Mouse (Mus musculus) urinary bladder, postnatal 36 days (tissue): ENCODE data around the gene Slc8a1.
A peak's percentile ranks its signal among the peaks of the same experiment; 100 is the strongest.

ENCODE experiments used
- DNase-seq, 2 experiments: peaks; one replicate each; pipeline ENCODE4 v3.0.0; 2022; ENCODE audit warnings: low spot score in 2 of 2, mixed read lengths in 1 of 2

The Slc8a1 gene

GRCm38 (mm10) chr17:81427245-81427644 lies 310.9 kb downstream of the Slc8a1 start:
- no peak for DNase-seq

- no peak for DNase-seq
Observed at GRCm38 (mm10) chr17:81424256-81424912, 313.8 kb downstream of the Slc8a1 start.

- no peak for DNase-seq
Observed at GRCm38 (mm10) chr17:81419802-81420459, 318.2 kb downstream of the Slc8a1 start.

DNA sequence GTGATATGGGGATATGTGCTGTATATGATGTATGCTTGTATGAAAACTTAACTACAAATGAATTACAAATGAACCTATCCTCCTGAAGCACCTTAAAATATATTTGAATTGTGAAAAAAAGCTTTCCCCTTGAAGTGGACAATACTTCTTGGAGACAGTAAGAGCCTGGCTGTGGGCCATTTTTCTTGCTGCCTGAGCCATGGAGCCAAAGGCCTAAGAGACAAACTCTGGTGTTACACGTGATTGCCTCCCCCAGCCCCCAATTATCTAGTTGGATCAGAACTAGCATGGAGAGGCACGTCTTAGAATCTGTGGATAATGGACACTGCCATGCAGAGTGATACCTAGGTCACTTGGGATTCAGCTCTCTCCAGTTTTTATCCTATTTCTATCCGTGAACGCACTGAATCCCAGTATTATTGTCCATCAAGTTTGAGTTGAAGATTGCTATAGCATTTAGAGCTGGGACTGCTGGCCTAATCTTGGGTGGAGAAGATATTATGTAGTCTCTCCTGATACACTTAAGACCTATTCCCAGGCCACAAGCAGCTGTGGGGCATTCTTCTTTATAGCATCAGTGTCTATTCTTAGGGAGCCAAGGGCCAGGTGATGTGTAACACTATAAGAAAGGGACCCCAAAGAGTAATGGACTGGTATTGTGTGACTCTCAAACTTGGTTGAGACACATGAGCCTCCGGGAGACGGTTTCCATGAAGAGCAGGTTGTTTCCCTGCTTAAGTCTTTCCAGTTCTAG lies 321.6 kb downstream of the Slc8a1 start:
- DNase-seq = no peak

DNA sequence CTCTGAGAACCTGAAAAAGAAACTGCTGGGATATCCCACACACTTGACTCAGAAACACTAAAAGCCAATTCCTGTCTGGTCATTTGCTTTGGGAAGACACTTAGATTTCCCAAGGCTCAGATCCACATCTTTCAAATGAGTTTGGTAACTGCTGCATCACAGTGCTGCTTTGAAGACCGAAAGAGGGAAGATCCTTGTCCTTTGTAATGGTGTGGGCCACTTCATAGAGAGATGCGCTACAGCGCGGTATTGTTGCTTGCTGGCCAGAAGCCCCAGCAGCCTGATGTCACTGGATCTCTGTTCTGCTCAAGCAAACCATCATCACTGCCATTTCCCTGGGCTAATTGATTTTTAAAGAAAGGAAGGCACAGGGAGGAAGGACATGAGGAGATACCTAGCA lies 325.4 kb downstream of the Slc8a1 start:
- DNase-seq = no peak

GRCm38 (mm10) chr17:81404225-81404624 lies 334.0 kb downstream of the Slc8a1 start:
- no peak for DNase-seq

GRCm38 (mm10) chr17:81403121-81403520 lies 335.1 kb downstream of the Slc8a1 start:
- peak; percentile 7 to 17 for DNase-seq

DNA sequence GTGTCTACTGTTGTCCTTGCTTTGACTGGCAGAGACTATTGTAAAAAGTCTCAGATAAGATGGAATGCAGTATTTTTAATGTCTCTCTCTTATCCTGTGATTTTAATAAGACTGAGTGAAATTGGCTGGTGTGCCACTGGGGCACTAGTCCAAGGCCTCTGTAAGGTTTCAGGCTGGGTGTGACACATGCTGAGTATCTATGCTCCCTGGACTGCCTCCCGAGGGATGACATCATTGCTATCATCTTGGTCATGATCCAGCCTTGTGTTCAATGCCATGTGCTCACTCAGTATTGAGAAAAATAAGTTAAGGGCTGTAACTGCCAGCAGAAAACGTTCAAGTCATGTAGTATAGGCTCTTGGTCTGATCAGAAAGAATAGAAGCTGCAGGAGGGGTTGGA lies 335.5 kb downstream of the Slc8a1 start:
- peak; percentile 53 to 71 for DNase-seq

DNA sequence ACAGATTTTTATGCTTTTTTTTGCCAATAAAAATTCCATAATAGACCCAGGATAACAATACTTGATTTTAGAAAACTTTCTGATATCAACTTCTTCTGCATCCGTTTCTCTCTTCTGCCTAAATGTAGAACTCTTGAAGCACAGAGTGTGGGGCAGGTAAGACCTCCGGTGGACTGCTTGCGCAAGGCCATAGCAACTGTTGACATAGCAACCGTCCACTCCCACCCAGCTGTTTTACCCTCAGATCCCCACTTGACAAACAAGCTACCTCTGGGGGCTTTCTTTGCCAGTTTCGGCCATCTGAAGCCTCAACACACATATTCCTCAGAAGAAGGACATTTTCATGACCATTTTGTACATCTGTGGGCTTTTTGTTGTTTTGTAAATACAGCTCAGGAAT lies 337.8 kb downstream of the Slc8a1 start:
- no peak for DNase-seq

DNA sequence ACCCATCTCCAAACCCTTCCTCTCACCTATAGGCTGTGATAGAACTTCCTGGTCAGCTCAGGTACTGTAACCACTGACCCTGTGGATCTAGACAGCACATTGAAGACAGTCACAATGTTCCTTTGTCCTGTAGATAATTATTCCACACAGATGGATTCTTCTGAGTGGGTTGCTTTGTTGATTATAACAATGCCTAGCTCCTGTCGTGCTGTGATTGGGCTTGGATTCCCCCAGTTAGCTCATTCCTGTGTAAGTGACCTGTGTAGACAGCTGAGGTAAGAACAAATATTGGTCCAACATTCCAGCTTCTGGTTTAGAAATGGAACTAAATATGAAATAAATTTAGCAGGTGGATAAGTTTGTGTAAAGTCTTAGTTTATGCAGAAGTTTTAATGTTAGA lies 340.7 kb downstream of the Slc8a1 start:
- no peak for DNase-seq

- no peak for DNase-seq
Observed at GRCm38 (mm10) chr17:81394124-81394523, 344.1 kb downstream of the Slc8a1 start.

GRCm38 (mm10) chr17:81393040-81393439 lies 345.1 kb downstream of the Slc8a1 start:
- DNase-seq = no peak

- DNase-seq = no peak
Observed at GRCm38 (mm10) chr17:81391478-81391877, 346.7 kb downstream of the Slc8a1 start.

- no peak for DNase-seq
Observed at GRCm38 (mm10) chr17:81390790-81391189, 347.4 kb downstream of the Slc8a1 start.

DNA sequence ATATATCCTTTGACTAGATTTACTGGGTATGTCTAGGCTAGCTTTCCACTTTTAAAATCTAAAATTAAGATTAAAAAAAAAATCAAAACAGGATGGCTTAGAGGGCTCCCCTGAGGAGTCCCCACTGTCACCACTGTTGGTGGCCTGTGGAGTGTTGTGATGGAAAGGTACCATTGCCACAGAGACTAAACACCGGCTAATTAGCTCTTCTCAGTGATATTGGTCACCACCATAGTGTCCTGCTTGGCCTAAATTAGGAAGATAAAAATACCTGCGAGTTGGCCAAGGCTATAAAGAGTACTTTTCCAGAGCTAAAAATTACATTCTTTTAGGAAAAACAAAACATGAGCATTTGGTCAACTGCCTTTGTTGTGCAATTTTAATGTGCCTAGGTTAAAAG lies 352.1 kb downstream of the Slc8a1 start:
- DNase-seq = no peak

DNA sequence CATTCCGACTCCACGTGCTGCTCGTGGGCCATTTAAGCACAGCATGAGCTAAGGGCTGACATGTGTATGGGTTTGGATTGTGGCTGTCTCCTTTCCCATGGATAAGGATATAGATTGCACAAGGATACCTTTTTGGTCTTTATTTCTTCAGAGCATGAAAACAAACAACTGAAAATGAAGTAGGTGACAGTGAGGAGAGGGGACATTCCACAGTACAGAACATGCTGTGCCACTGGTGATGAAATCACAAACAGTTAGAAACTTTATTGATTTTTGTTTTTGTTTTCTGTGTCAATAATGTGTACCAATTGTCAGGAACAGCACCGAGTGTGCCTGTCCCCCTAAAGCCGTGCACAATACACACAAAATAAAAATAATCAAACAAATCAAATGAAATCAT lies 352.7 kb downstream of the Slc8a1 start:
- no peak for DNase-seq

GRCm38 (mm10) chr17:81383461-81383860 lies 354.7 kb downstream of the Slc8a1 start:
- no peak for DNase-seq

- DNase-seq = no peak
Observed at GRCm38 (mm10) chr17:81378436-81378835, 359.7 kb downstream of the Slc8a1 start.

GRCm38 (mm10) chr17:81377757-81378299 lies 360.3 kb downstream of the Slc8a1 start:
- DNase-seq = no peak

DNA sequence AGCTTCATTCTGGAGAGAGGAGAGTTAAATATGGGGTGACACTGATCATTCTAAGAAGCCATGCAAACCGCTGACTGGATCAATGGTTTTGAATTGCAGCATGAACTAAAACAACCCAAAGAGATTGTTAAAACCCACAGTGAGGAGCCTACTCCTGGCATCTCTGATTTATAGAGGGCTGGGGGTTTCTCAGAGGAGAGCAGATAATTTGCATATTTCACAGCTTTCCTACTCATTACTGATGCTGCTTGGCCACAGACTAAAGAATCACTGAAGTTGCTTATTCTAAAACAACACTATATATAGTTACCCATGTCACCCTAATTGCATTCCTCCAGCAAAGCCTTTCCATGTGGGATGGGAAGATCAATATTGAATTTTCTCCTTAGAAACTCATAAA lies 361.0 kb downstream of the Slc8a1 start:
- DNase-seq = no peak

DNA sequence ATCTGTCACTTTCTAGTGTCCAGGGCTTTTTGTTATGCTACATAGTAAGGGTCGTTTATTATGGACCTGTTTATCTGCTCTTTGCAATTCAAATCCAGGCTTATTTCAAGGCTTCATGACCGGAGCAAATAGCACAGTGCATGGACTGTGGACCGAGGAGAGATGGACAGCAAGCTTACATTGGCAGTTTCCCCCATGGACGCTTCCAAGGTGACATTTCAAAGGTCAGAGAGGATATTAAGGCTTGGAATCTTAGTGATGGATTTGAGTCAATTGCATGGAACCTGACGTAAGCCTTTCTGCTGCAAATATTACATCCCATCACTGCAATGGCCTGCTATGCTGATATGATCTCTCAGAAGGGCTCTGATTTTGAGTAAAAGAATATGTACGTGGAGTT lies 362.3 kb downstream of the Slc8a1 start:
- DNase-seq = no peak

DNA sequence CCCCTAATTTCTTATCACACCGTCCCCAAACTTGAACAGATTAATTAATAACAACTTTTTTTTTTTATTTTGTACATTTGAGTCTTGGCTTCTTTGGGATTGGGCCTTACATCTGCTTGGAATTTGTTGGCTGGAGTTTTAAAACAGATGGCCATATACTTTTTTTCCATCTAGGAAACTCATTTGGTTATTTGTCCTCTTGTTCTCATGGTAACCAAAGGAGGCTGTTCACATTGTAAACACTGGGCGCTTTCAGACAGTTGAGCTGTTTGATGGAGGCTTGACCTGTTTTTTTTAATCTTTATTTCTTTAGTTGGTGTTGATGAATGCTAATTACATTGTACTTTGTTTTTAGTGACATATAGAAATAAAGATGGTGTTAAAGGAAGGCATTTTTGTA lies 369.1 kb downstream of the Slc8a1 start:
- no peak for DNase-seq

- DNase-seq = no peak
Observed at GRCm38 (mm10) chr17:81368503-81368902, 369.7 kb downstream of the Slc8a1 start.
